Mouse (Mus musculus): Measurements from ENCODE around the gene Caprin1.
A peak's percentile ranks its signal among the peaks of the same experiment; 100 is the strongest.

GRCm38 (mm10) chr2:103795843-103796210, 1.6 kb downstream of the Caprin1 start:
- TF ChIP-seq CTCF (IDR thresholded peaks at IDR 0.05; ENCODE audit: low read depth, low read length) (no peak), POLR2A (IDR thresholded peaks at IDR 0.05; ENCODE audit: extremely low read depth, insufficient read depth, low read length) (0 out of 2 replicates have a peak, but pooled peaks have one; percentile 43)
